Mouse (Mus musculus): ENCODE results near the gene Trp53bp2.

Gene Trp53bp2

DNA sequence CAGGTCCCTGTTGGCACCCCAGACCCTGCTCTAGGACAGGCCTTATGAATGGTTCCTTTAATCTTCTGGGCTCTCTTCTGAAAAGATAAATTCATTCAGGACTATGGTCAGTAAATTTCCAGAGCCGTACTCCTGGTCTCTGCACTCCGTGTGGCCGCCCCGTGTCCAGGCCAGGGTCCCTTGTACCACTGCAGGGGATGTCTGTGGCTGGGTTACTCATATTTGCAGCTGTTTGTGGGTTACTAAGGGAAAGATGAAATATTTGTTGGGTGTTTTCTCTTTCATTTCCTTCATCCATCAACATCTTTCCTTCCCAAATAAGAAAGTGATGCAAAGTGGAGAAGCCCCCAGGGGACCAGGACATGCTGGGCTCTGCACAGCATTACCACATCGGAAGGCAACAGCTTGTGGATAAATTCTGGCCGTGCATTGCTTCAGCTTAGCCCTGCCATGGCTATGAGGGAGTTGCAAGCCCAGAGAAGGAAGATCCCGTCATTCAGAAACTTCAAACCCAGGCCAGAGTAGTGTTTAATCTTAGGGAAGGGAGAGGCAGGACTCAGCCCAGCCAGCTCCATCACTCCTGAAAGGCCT lies 92.9 kb downstream of the Trp53bp2 start:
- DNase-seq (ENCODE audit: low spot score) = no peak

DNA sequence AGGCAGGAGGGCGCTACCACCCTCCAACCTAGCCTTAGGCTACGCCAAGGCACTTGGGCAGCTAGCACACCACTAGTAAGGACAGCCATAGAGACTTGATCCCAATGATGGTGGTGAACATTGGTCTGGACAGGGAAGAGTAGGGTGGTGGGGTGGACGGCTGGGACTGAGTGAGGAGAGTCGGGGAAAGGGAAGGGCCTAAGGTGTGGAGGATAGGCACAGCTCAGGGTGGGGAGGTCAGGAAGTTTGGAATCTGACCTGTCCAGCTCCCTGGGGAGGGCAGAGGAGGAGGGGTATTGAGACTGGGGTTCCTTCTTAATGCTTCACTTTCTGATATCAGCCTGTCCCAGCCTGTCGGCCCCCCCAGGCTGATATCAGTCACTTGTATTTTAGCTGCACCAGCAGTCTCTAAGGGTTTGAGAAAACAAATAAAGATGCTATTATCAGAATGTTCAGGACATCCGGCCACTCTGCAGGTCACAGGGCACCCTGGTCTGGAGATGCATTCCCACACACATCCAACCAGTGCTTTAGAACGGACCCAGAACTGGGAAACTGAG lies 93.6 kb downstream of the Trp53bp2 start:
- DNase-seq (ENCODE audit: low spot score) = no peak

DNA sequence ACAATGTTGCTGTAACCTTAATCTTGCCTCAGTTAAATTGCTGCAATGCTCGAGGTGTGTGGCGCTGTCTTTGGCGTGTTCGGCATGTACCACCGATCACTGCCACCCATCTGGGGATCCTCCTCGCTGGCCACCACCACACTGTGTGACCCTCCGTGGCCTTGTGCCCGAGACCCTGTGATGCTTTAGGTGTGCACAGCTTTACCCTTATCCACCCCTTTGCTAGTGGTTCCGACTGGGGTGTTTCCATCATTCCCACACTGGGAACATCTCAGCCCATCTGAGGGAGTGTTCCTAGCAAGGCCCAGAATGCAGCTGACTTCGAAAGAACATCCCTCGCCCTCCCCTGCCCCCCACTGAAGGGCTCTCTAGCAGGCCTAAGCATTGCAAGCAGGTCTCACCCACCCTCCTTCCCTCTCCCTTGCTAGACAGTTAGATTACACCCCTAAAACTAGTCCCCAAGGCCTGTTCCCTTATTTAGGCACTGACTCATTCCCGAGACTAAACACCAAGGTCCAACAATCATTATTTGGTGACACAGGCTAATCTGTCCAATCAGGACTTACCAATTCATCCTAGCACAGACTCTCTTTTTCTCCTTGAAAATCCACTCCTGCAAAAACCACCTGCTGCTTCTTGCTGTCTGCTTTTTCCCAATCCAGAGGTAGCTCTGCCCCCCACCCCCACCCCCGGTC lies 94.4 kb downstream of the Trp53bp2 start:
- no peak for DNase-seq (ENCODE audit: low spot score)

DNA sequence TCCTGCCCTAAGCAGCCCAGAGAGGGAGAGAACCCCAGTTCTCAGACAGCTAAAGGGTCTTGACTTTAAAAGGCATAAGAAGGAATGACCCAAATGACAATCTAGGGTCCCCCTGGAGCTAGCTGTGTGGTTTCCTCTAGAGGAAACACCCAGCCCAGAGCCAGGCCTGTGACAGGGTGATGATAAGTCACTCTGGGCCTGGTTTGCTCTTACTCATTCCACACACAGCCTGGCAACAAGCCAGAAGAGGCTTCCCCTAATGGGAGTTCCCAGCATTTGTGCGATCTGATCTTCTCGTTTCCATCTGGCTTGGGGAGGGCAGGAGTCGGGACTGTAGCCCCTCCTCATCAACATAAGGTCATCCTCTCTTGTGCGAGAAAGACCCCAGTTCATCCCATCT lies 95.3 kb downstream of the Trp53bp2 start:
- DNase-seq (ENCODE audit: low spot score) = peak; percentile 90

DNA sequence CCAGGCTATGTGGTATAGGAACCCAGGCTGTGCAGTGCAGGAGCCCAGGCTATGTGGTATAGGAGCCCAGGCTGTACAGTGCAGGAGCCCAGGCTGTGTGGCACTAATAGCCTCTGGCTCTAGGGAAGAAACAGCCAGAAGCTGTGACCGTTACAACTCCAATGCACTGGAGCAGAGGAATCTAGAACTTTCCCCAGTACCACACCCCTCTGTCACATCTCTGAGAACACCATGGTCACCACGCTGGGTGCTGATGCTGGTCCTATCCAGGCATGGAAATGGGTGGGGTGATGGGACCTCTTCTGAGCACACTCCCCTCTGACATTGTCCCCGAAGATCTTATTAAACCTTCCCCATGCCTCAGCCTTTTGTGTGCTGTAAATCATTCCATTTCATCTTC lies 96.3 kb downstream of the Trp53bp2 start:
- DNase-seq (ENCODE audit: low spot score) = no peak

DNA sequence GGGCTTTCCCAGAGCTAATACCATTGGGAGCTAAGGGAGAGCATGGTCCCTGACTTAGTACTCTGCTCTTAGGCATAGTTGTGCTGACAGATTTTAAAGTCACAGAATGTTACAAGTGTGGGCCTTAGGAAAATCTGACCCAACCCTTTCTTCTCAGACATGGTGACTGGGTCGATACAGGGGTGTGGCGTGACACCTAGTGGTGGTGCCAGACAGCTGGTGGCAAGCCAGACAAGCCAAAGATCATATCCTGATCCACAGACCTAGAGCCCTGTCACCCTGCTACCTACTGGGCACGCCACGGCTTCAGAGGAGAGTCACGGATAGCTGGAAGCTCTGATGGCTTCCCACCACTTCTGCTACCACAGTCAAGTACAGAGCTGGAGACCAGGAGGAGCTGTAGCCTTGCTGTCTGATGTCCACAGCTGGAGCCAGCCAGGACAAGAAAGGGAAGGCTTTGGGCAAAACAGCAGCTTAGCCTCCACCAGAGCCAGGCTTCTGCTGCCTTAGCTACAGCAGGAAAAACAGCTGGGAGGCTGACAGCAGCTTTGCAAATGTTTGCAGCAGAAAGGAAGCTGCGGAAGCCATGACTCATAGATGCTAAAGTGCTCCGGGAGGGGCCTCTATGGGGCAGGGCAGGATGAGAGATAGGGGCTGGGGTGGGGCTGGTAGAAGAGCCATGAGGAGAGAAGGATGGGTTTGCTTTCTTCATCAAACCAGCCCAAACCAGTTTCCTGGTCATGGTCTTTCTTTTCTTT lies 97.4 kb downstream of the Trp53bp2 start:
- peak; percentile 80 for DNase-seq (ENCODE audit: low spot score)

DNA sequence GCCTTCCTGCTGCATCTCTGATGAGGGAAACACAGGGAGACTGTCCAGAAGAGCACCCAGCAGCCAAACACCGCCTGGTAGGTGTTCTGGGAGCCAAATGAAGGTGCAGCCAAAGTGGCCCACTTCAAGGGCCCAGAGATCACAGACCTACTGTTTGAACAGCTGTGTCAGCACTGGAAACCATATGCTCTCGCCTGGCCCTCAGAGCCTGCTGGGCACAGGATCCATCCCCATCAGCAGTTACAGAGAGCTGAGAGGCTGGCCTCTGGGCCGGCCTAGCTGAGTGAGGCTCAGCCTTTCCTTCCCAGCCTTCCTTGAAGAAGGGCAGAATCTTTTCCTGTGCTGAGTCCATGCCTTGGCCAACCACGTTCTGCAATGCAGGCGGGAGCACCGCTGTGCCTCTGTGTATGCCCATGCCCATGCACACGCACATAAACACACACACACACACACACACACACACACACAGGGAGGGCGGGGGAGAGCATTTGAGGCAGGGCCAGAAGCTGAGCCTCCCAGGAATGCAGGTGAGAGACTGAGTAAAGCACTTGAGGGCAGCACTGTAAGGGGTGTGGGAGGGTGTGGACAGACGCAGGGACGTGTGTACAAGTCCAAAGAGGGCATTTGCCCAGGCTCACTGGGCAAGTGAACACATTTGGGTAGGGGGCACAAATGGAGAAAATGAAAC lies 100.3 kb downstream of the Trp53bp2 start:
- DNase-seq (ENCODE audit: low spot score) = no peak

DNA sequence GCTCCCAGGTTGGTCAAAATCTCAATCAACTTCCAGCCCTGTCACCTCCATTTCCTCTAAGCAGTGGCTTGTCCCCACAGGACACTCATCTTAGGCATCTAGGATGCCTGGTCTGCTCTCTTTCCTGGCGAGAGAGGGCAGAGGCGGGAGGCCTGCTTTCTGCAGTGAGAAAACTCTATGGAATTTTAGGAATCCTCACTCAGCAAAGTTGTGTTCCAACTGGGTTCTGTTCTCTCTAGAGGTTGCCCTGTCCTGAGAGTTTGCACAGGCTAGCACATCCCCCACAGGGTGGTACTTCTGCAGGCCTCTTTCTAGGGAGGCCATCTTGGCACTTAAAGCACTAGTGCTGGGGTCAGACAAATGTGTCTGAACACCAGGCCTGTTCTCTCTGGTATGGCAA lies 102.1 kb downstream of the Trp53bp2 start:
- DNase-seq (ENCODE audit: low spot score) = no peak

DNA sequence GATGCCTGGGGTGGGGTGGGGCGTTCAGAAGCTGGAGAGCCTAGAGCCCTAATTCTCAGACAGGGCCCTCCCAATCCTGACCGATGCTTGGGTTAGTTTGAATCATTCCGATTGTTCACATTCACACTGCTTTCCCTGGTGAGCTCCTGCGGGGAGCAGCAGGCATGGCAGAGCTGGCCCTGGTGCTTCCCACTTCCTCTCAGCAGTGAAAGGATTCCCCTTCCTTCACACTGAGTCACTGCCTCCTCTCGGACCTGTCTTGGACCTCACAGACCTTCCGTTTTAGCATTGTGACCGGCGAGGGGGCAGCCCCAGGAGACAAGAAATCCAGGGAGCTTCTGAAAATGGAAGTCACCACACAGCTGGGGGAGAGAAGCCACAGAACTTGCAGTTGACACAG lies 102.8 kb downstream of the Trp53bp2 start:
- no peak for DNase-seq (ENCODE audit: low spot score)

Data from MN1 (cell line).